Mouse (Mus musculus) limb, embryonic 11.5 days (tissue): Measurements from ENCODE around the gene Thsd7a. TPM values are rescaled to one million over a fixed set of nuclear protein-coding genes. Genes with fewer than 3 reads are reported as not detected.

Experiments used
- ATAC-seq: fragments of 200-750 bp; cut with Nextera tagmentation; 2 replicates; pipeline ENCODE4 v1.8.0; 2017; ENCODE audit warnings: low read depth; ENCODE audit not compliant: insufficient number of reproducible peaks, low FRiP score, low TSS enrichment
- DNase-seq: peaks from one replicate; pipeline ENCODE4 v3.0.0-alpha.2; 2015; ENCODE audit warnings: low spot score
- H3K27ac ChIP-seq: fragments of 300-500 bp; sonication (generic); replicated peaks from 2 replicates; pipeline ENCODE4 v1.5.1; 2014; ENCODE audit warnings: low read depth, mild to moderate bottlenecking, low read length
- H3K27me3 ChIP-seq: fragments of 300-500 bp; sonication (generic); 2 replicates; pipeline ENCODE4 v1.6.1; 2014; ENCODE audit warnings: mild to moderate bottlenecking, low read length, mixed read lengths; ENCODE audit not compliant: control insufficient read depth, insufficient read depth
- H3K36me3 ChIP-seq: fragments of 300-500 bp; sonication (generic); 2 replicates; pipeline ENCODE4 v1.6.1; 2014; ENCODE audit warnings: mild to moderate bottlenecking, low read length, moderate library complexity, mixed read lengths; ENCODE audit not compliant: control insufficient read depth, insufficient read depth
- H3K4me1 ChIP-seq: fragments of 300-500 bp; sonication (generic); 2 replicates; pipeline ENCODE4 v1.6.1; 2014; ENCODE audit warnings: low read length, mixed read lengths; ENCODE audit not compliant: control insufficient read depth, insufficient read depth
- H3K4me2 ChIP-seq: fragments of 300-500 bp; sonication (generic); 2 replicates; pipeline ENCODE4 v1.6.1; 2014; ENCODE audit warnings: low read depth, mild to moderate bottlenecking, moderate library complexity; ENCODE audit not compliant: severe bottlenecking
- H3K4me3 ChIP-seq: fragments of 300-500 bp; sonication (generic); 2 replicates; pipeline ENCODE4 v1.5.1; 2014; ENCODE audit warnings: low read depth, low read length
- H3K9ac ChIP-seq: fragments of 300-500 bp; sonication (generic); 2 replicates; pipeline ENCODE4 v1.6.1; 2014; ENCODE audit warnings: mild to moderate bottlenecking, low read length
- H3K9me3 ChIP-seq: fragments of 300-500 bp; sonication (generic); 2 replicates; pipeline ENCODE4 v1.6.1; 2016; ENCODE audit warnings: low read length; ENCODE audit not compliant: control insufficient read depth
- WGBS: fragments of 180-500 bp; shearing (Covaris S2); extraction: QIAGEN DNeasy Blood & Tissue Kit; methylation state at CpG from one replicate; pipeline ENCODE4 v1.1.7; 2014; 5-methylcytosine and 5-hydroxymethylcytosine counted together
- polyA plus RNA-seq: library from polyadenylated mRNA; unstranded; fragments of >200 nt; fragmentation: Nextera tagmentation; extraction: Ambion mirVana; gene quantifications from 2 replicates; pipeline ENCODE4 v1.2.1, GENCODE M21; 2014

Gene Thsd7a
- polyA plus RNA-seq, 1 experiment from 2014 or later: 1.5 TPM

- ATAC-seq: no peak
- H3K4me2 ChIP-seq: no peak overlapping the region
- DNase-seq: no peak
- 86% methylated on average over 10 of the region's 10 CpGs for WGBS
- no peak overlapping the region for H3K9ac ChIP-seq
- H3K4me3 ChIP-seq: no peak overlapping the region
- H3K9me3 ChIP-seq: no peaks in the 10 kb centered on the region
- H3K27ac ChIP-seq: no peak overlapping the region
- no peaks in the 10 kb centered on the region for H3K36me3 ChIP-seq
- H3K27me3 ChIP-seq: no peaks in the 10 kb centered on the region
- no peaks in the 10 kb centered on the region for H3K4me1 ChIP-seq
Measured at GRCm38 (mm10) chr6:12419070-12419469, 330.1 kb downstream of the Thsd7a start.

GRCm38 (mm10) chr6:12416976-12417375 is 332.2 kb downstream of the Thsd7a start:
- DNase-seq (no peak), ATAC-seq (no peak)
- H3K27me3 ChIP-seq: no peaks in the 10 kb centered on the region
- no peaks in the 10 kb centered on the region for H3K9me3 ChIP-seq
- H3K4me2 ChIP-seq: no peak overlapping the region
- H3K27ac ChIP-seq: no peak overlapping the region
- H3K4me1 ChIP-seq: no peaks in the 10 kb centered on the region
- H3K36me3 ChIP-seq: no peaks in the 10 kb centered on the region
- H3K9ac ChIP-seq: no peak overlapping the region
- 70% methylated on average over 4 of the region's 4 CpGs for WGBS
- no peak overlapping the region for H3K4me3 ChIP-seq

GRCm38 (mm10) chr6:12404441-12404840 is 344.8 kb downstream of the Thsd7a start:
- ATAC-seq (no peak), DNase-seq (no peak)
- Histone ChIP-seq H3K4me1 (no peaks in the 10 kb centered on the region), H3K9ac (no peak overlapping the region), H3K27me3 (no peaks in the 10 kb centered on the region), H3K4me3 (no peak overlapping the region), H3K27ac (no peak overlapping the region), H3K36me3 (no peaks in the 10 kb centered on the region), H3K9me3 (no peaks in the 10 kb centered on the region), H3K4me2 (no peak overlapping the region)
- WGBS: 72% methylated on average over 2 of the region's 2 CpGs

GRCm38 (mm10) chr6:12402996-12403395 is 346.2 kb downstream of the Thsd7a start:
- DNase-seq: no peak
- 94% methylated on average over 1 of the region's 1 CpGs for WGBS
- no peak overlapping the region for H3K4me3 ChIP-seq

GRCm38 (mm10) chr6:12397776-12398522 is 351.3 kb downstream of the Thsd7a start:
- Histone ChIP-seq H3K4me2 (no peak overlapping the region), H3K4me1 (no peaks in the 10 kb centered on the region), H3K9me3 (no peaks in the 10 kb centered on the region), H3K9ac (no peak overlapping the region), H3K4me3 (no peak overlapping the region), H3K36me3 (no peaks in the 10 kb centered on the region), H3K27me3 (no peaks in the 10 kb centered on the region), H3K27ac (no peak overlapping the region)
- ATAC-seq (no peak), DNase-seq (no peak)
- WGBS: 89% methylated on average over 8 of the region's 8 CpGs

More at GRCm38 (mm10) chr6:12402996-12403395, 346.2 kb downstream of the Thsd7a start:
- Histone ChIP-seq H3K4me1 (no peaks in the 10 kb centered on the region), H3K9ac (no peak overlapping the region), H3K4me2 (no peak overlapping the region), H3K27me3 (no peaks in the 10 kb centered on the region), H3K36me3 (no peaks in the 10 kb centered on the region), H3K27ac (no peak overlapping the region), H3K9me3 (no peaks in the 10 kb centered on the region)
- no peak for ATAC-seq

GRCm38 (mm10) chr6:12393574-12394380 is 355.4 kb downstream of the Thsd7a start:
- no peaks in the 10 kb centered on the region for H3K27me3 ChIP-seq
- no peaks in the 10 kb centered on the region for H3K36me3 ChIP-seq

GRCm38 (mm10) chr6:12386731-12387130 is 362.5 kb downstream of the Thsd7a start:
- no peak overlapping the region for H3K4me3 ChIP-seq
- no peaks in the 10 kb centered on the region for H3K27me3 ChIP-seq
- DNase-seq: no peak
- ATAC-seq: no peak
- H3K9me3 ChIP-seq: no peaks in the 10 kb centered on the region
- H3K4me1 ChIP-seq: no peaks in the 10 kb centered on the region
- H3K4me2 ChIP-seq: no peak overlapping the region
- H3K9ac ChIP-seq: no peak overlapping the region
- 89% methylated on average over 1 of the region's 1 CpGs for WGBS
- H3K27ac ChIP-seq: no peak overlapping the region
- no peaks in the 10 kb centered on the region for H3K36me3 ChIP-seq

More at GRCm38 (mm10) chr6:12393574-12394380, 355.4 kb downstream of the Thsd7a start:
- H3K9ac ChIP-seq: no peak overlapping the region
- no peaks in the 10 kb centered on the region for H3K4me1 ChIP-seq
- DNase-seq (no peak), ATAC-seq (no peak)
- H3K9me3 ChIP-seq: no peaks in the 10 kb centered on the region
- H3K4me3 ChIP-seq: no peak overlapping the region
- H3K27ac ChIP-seq: no peak overlapping the region
- 69% methylated on average over 2 of the region's 2 CpGs for WGBS
- H3K4me2 ChIP-seq: no peak overlapping the region

- no peak overlapping the region for H3K9ac ChIP-seq
- H3K4me3 ChIP-seq: no peak overlapping the region
- 89% methylated on average over 3 of the region's 3 CpGs for whole genome bisulfite sequencing
Measured at GRCm38 (mm10) chr6:12385591-12385990, 363.6 kb downstream of the Thsd7a start.

More at GRCm38 (mm10) chr6:12385591-12385990, 363.6 kb downstream of the Thsd7a start:
- H3K9me3 ChIP-seq: no peaks in the 10 kb centered on the region
- H3K27me3 ChIP-seq: no peaks in the 10 kb centered on the region
- no peak overlapping the region for H3K27ac ChIP-seq
- DNase-seq: no peak
- no peaks in the 10 kb centered on the region for H3K36me3 ChIP-seq
- ATAC-seq: no peak
- no peaks in the 10 kb centered on the region for H3K4me1 ChIP-seq
- no peak overlapping the region for H3K4me2 ChIP-seq
